Mouse (Mus musculus): ENCODE measurements around the gene Spert. TPM values are rescaled to one million over a fixed set of nuclear protein-coding genes. Genes with fewer than 3 reads are reported as not detected.
A peak's percentile ranks its signal among the peaks of the same experiment; 100 is the strongest.

Gene Spert
- polyA plus RNA-seq, 1 experiment from 2014 or later, result not detected

DNA sequence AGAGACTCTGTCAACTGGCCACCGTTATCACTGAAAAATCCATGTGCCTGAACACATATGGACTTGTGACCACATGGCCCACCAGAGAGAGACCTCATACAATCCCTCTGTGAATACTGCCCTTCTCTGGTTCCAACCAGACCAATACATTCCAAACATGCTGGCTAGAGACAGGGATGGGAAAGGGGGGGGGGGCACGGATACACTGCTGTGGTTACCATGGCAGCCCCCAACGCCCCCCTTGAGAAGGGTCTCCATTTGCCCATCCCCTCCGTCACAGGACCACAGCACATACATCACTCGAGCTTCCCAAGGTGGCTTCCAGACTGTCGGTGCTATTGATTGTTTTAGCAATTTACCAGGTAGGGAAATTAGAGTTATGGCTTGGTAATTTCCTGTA lies 23.5 kb upstream of the Spert start:
- no peak for ATAC-seq (ENCODE audit: low FRiP score)
- Histone ChIP-seq H3K9me3 (ENCODE audit: control insufficient read depth, low read length) (no peaks in the 10 kb centered on the region), H3K36me3 (ENCODE audit: control insufficient read depth, insufficient read depth, low read length) (no peaks in the 10 kb centered on the region)

DNA sequence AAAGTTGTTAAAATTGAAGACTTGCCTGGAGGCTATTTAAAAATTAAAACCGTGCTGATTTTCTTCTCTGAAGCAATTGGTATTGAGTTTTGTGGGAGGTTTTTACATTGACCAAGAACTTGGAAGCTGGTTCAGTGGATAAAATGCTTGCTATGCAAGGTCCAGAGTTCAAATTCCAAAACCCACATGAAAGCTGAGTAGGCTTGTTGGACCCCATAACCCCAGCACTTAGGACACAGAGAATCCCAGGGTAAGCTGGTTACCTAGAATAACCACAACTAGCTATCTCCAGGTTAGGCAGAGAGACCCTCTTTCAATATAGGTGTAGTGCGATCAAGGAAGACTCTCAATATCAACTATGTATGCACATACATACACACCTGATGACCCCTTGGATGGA lies 16.3 kb upstream of the Spert start:
- H3K27me3 ChIP-seq (ENCODE audit: control insufficient read depth, insufficient read depth, low read length), result no peaks in the 10 kb centered on the region
- H3K4me1 ChIP-seq (replicated peaks; ENCODE audit: control insufficient read depth, insufficient read depth, low read length), result no peaks in the 10 kb centered on the region
- DNase-seq (ENCODE audit: low spot score) (no peak), ATAC-seq (ENCODE audit: low FRiP score) (no peak)
- no peak overlapping the region for H3K4me2 ChIP-seq (replicated peaks; ENCODE audit: low read depth, low read length)
- H3K4me3 ChIP-seq (ENCODE audit: low read depth, low read length), result no peak overlapping the region
- H3K9ac ChIP-seq (ENCODE audit: low read depth, low read length), result no peak overlapping the region
- no peaks in the 10 kb centered on the region for H3K36me3 ChIP-seq (ENCODE audit: control insufficient read depth, insufficient read depth, low read length)
- no peak overlapping the region for H3K27ac ChIP-seq (ENCODE audit: low read depth, low read length)
- WGBS, result 87% methylated on average over 2 of the region's 2 CpGs
- H3K9me3 ChIP-seq (ENCODE audit: control insufficient read depth, low read length), result no peaks in the 10 kb centered on the region

More for the DNA sequence above, 23.5 kb upstream of the Spert start:
- Histone ChIP-seq H3K4me1 (replicated peaks; ENCODE audit: control insufficient read depth, insufficient read depth, low read length) (no peaks in the 10 kb centered on the region; the same call in 1 of the 2 replicates), H3K27ac (ENCODE audit: low read depth, low read length) (no peak overlapping the region), H3K4me2 (replicated peaks; ENCODE audit: low read depth, low read length) (no peak overlapping the region), H3K4me3 (ENCODE audit: low read depth, low read length) (no peak overlapping the region), H3K9ac (ENCODE audit: low read depth, low read length) (no peak overlapping the region), H3K27me3 (ENCODE audit: control insufficient read depth, insufficient read depth, low read length) (no peaks in the 10 kb centered on the region)
- 80% methylated on average over 6 of the region's 6 CpGs for WGBS
- no peak for DNase-seq (ENCODE audit: low spot score)

DNA sequence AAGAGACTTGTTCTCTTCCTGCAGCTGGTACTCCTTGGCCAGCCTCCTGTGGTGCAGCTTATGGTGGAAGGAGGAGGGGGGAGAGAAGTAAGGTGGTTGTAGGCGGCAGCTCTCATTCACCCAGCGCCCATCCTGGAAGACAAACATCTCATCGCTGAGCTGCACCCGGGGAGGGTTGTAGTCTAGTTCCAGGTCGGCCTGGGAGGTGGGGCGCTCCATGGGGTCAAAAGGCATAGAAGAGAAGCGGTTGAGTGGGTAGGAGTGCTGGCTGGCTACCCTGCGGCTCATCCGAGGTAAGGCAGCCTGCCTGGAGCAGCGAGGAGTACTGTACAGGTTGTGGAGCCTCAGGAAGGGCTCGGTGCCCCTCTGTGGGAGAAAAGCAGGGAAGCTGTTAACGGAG lies 9.0 kb downstream of the Spert start:
- no peaks in the 10 kb centered on the region for H3K27me3 ChIP-seq (ENCODE audit: control insufficient read depth, insufficient read depth, low read length)
- H3K36me3 ChIP-seq (ENCODE audit: control insufficient read depth, insufficient read depth, low read length), result no peaks in the 10 kb centered on the region
- no peak overlapping the region for H3K4me2 ChIP-seq (replicated peaks; ENCODE audit: low read depth, low read length)
- H3K4me1 ChIP-seq (replicated peaks; ENCODE audit: control insufficient read depth, insufficient read depth, low read length), result no peaks in the 10 kb centered on the region
- H3K9ac ChIP-seq (ENCODE audit: low read depth, low read length), result no peak overlapping the region
- no peak overlapping the region for H3K4me3 ChIP-seq (ENCODE audit: low read depth, low read length)
- WGBS, result 89% methylated on average over 12 of the region's 12 CpGs
- ATAC-seq (ENCODE audit: low FRiP score), result no peak
- H3K27ac ChIP-seq (ENCODE audit: low read depth, low read length), result no peak overlapping the region
- H3K9me3 ChIP-seq (ENCODE audit: control insufficient read depth, low read length), result no peaks in the 10 kb centered on the region
- no peak for DNase-seq (ENCODE audit: low spot score)

DNA sequence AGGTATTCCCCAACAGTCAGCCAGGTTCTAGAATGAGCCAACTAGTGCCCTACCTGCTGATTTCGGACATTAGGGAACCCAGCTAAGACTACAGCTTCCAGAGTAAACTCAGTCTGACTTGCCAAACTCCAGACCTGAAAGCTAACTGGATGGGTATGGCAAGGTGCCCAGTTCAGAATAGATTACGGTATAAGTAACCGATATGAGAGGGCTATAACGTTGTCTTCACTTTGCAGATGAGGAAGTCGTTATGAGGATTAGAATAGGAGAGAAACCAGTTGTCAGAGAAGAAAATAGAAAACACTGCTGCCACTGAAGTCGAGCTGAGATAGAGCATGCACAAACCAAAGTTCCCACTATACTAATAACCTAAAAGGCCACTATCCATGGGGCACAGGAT lies 13.9 kb downstream of the Spert start:
- DNase-seq (ENCODE audit: low spot score), result no peak
- Histone ChIP-seq H3K4me2 (replicated peaks; ENCODE audit: low read depth, low read length) (no peak overlapping the region), H3K27ac (ENCODE audit: low read depth, low read length) (no peak overlapping the region), H3K36me3 (ENCODE audit: control insufficient read depth, insufficient read depth, low read length) (no peaks in the 10 kb centered on the region), H3K9ac (ENCODE audit: low read depth, low read length) (no peak overlapping the region), H3K27me3 (ENCODE audit: control insufficient read depth, insufficient read depth, low read length) (no peaks in the 10 kb centered on the region), H3K4me3 (ENCODE audit: low read depth, low read length) (no peak overlapping the region), H3K4me1 (replicated peaks; ENCODE audit: control insufficient read depth, insufficient read depth, low read length) (no peaks in the 10 kb centered on the region), H3K9me3 (ENCODE audit: control insufficient read depth, low read length) (no peaks in the 10 kb centered on the region)
- ATAC-seq (ENCODE audit: low FRiP score), result no peak
- WGBS, result 89% methylated on average over 6 of the region's 6 CpGs

DNA sequence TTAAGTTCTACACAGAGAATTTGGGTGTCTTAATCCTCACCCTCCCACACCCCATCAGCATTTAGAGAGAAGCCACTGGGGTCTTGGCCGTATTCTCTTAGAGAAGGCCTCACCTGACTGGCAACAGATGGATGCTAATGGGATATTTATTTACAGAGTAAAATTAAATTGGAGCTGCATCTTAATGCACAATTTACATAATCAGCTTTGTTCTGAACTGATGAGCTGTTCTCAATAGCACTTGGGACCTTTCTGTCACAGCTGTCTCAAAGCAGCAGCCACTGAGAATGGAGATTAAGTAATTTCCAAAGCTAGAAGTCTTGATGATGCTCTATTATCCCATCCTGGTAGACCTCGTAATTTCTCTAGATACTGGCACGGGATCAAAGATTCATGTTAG lies 26.6 kb downstream of the Spert start:
- 71% methylated on average over 3 of the region's 3 CpGs for WGBS
- no peak overlapping the region for H3K4me3 ChIP-seq (ENCODE audit: low read depth, low read length)
- ATAC-seq (ENCODE audit: low FRiP score) (peak; percentile 58; the same call in 1 of the 2 replicates), DNase-seq (ENCODE audit: low spot score) (no peak)
- no peak overlapping the region for H3K4me2 ChIP-seq (replicated peaks; ENCODE audit: low read depth, low read length)
- H3K27ac ChIP-seq (ENCODE audit: low read depth, low read length), result peak overlapping the region; percentile 45; the same call in 1 of the 2 replicates
- peaks cover 3% of the 10 kb centered on the region for H3K4me1 ChIP-seq (replicated peaks; ENCODE audit: control insufficient read depth, insufficient read depth, low read length)
- H3K27me3 ChIP-seq (ENCODE audit: control insufficient read depth, insufficient read depth, low read length), result no peaks in the 10 kb centered on the region
- H3K36me3 ChIP-seq (ENCODE audit: control insufficient read depth, insufficient read depth, low read length), result no peaks in the 10 kb centered on the region
- no peaks in the 10 kb centered on the region for H3K9me3 ChIP-seq (ENCODE audit: control insufficient read depth, low read length)
- no peak overlapping the region for H3K9ac ChIP-seq (ENCODE audit: low read depth, low read length)

DNA sequence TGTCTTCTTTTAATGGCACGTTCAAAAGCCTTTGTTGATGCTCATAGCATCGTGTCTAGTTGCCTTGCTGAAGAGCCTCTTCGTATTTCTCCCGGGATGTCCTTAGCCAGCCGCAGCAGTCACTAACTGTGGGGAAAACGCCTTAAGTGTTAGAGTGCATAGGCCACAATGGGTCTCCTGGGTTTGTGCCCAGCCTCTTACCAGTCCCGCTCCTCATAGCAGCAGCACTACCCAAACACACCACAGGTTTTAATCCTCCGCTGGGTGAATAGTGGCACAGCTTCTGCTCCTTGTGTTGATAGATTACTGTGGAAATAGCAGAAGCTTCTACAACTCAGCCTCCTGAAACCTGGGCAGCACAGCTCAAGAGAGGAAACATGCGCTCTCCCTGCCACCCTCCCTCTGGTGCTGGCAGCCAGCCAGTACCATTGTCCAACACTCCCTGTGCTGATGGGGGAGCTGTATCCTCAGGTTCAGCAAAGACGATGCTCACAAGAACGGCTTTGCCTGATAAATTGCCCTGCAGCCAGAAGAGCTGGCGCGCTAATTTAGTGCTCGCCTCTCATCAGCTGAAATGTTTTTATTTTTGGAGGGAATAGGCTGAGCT lies 27.3 kb downstream of the Spert start:
- DNase-seq (ENCODE audit: low spot score) (peak; percentile 60), ATAC-seq (ENCODE audit: low FRiP score) (peak; percentile 86)
- Histone ChIP-seq H3K9ac (ENCODE audit: low read depth, low read length) (no peak overlapping the region), H3K4me3 (ENCODE audit: low read depth, low read length) (no peak overlapping the region), H3K4me2 (replicated peaks; ENCODE audit: low read depth, low read length) (no peak overlapping the region), H3K9me3 (ENCODE audit: control insufficient read depth, low read length) (no peaks in the 10 kb centered on the region), H3K4me1 (replicated peaks; ENCODE audit: control insufficient read depth, insufficient read depth, low read length) (peaks cover 3% of the 10 kb centered on the region), H3K27me3 (ENCODE audit: control insufficient read depth, insufficient read depth, low read length) (no peaks in the 10 kb centered on the region), H3K27ac (ENCODE audit: low read depth, low read length) (peak overlapping the region; percentile 45), H3K36me3 (ENCODE audit: control insufficient read depth, insufficient read depth, low read length) (no peaks in the 10 kb centered on the region)
- 57% methylated on average over 14 of the region's 14 CpGs for WGBS

DNA sequence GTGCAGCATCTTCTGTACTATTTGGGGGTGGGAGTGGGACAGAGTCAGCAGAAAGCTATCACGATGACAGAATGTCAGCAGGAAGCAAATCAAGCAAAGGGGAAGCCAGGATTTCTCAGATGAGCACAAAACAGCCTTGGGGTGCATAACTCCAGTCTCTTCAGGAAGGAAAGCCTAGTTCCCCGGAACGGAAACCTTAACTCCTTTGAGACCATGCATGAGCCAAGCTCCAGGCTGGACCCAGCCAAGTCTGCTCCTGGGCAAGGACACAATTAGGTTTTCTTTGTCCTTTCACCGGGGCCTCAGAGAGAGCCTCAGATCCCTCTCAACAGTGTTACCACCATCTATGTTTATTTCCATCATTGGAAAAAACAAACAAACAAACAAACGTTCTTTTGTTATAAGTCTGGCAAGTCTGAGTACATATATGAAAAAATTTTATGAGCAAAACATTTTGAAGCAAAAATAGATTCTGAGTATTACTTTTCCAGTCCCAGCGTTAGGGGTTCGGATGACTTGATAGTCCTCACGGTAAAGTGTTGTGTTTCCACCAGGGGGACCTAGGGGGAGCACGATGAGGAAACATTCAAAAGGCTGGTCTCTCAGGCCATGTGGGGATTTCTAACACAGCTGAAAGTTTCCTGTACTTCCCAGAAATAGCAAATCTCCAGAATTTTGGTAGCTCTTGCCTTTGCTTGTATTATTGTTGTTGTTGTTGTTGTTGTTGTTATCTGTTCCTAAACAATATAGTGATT lies 31.2 kb downstream of the Spert start:
- H3K9ac ChIP-seq (ENCODE audit: low read depth, low read length), result no peak overlapping the region

DNA sequence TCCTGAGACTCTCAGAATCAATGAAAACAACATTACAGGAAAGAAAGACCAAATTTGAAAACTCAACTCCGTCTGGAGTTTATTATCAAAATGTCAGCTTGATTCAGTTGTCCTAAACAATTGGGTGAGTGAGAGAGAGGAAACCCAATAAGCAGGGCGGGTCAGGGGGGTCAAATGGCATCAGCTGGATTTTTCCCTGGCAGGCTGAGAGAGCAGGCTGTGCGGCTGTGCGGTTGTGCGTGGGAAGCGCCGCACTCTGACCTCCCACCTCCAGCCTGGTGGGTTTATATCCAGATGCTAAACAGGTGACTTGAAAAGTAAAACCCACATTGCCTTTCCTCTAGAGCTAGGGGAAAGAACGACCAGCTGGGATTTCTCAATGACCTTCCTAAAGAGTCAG lies 51.2 kb downstream of the Spert start:
- ATAC-seq (ENCODE audit: low FRiP score), result peak; percentile 49
- WGBS, result under 1% methylated on average over 8 of the region's 8 CpGs
- Histone ChIP-seq H3K4me2 (replicated peaks; ENCODE audit: low read depth, low read length) (no peak overlapping the region), H3K4me3 (ENCODE audit: low read depth, low read length) (no peak overlapping the region), H3K27me3 (ENCODE audit: control insufficient read depth, insufficient read depth, low read length) (no peaks in the 10 kb centered on the region), H3K36me3 (ENCODE audit: control insufficient read depth, insufficient read depth, low read length) (no peaks in the 10 kb centered on the region), H3K27ac (ENCODE audit: low read depth, low read length) (peak overlapping the region; percentile 66), H3K9me3 (ENCODE audit: control insufficient read depth, low read length) (no peaks in the 10 kb centered on the region), H3K9ac (ENCODE audit: low read depth, low read length) (no peak overlapping the region), H3K4me1 (replicated peaks; ENCODE audit: control insufficient read depth, insufficient read depth, low read length) (peaks cover 8% of the 10 kb centered on the region; the same call in 1 of the 2 replicates)
- DNase-seq (ENCODE audit: low spot score), result peak; percentile 70

More for the DNA sequence above, 31.2 kb downstream of the Spert start:
- Histone ChIP-seq H3K27me3 (ENCODE audit: control insufficient read depth, insufficient read depth, low read length) (no peaks in the 10 kb centered on the region), H3K9me3 (ENCODE audit: control insufficient read depth, low read length) (no peaks in the 10 kb centered on the region), H3K4me2 (replicated peaks; ENCODE audit: low read depth, low read length) (no peak overlapping the region), H3K4me1 (replicated peaks; ENCODE audit: control insufficient read depth, insufficient read depth, low read length) (peaks cover 3% of the 10 kb centered on the region), H3K4me3 (ENCODE audit: low read depth, low read length) (no peak overlapping the region), H3K27ac (ENCODE audit: low read depth, low read length) (no peak overlapping the region), H3K36me3 (ENCODE audit: control insufficient read depth, insufficient read depth, low read length) (no peaks in the 10 kb centered on the region)
- 56% methylated on average over 9 of the region's 9 CpGs for WGBS
- DNase-seq (ENCODE audit: low spot score) (peak; percentile 21), ATAC-seq (ENCODE audit: low FRiP score) (no peak)

DNA sequence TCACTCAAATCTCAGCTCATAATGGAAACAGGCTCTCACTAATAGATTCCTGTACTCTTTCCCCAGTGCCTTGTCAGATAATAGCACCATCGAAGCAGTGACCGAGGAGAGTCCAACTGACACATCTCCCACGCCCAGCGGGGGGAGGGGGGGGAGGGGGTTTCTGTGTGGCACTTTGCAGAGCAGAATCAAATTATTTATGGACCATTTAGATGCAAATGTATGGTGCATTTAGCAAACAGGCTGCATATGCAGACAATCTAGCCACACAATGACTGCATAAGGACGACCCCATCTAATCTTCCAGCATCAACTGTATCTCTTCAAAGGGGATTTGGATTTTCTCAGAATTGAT lies 51.9 kb downstream of the Spert start:
- peak; percentile 88 for DNase-seq (ENCODE audit: low spot score)
- H3K4me2 ChIP-seq (replicated peaks; ENCODE audit: low read depth, low read length), result no peak overlapping the region
- no peak overlapping the region for H3K4me3 ChIP-seq (ENCODE audit: low read depth, low read length)
- H3K36me3 ChIP-seq (ENCODE audit: control insufficient read depth, insufficient read depth, low read length), result no peaks in the 10 kb centered on the region
- WGBS, result 13% methylated on average over 5 of the region's 5 CpGs
- H3K4me1 ChIP-seq (replicated peaks; ENCODE audit: control insufficient read depth, insufficient read depth, low read length), result peaks cover 8% of the 10 kb centered on the region
- no peak overlapping the region for H3K9ac ChIP-seq (ENCODE audit: low read depth, low read length)
- H3K27me3 ChIP-seq (ENCODE audit: control insufficient read depth, insufficient read depth, low read length), result no peaks in the 10 kb centered on the region
- H3K9me3 ChIP-seq (ENCODE audit: control insufficient read depth, low read length), result no peaks in the 10 kb centered on the region
- peak; percentile 90 for ATAC-seq (ENCODE audit: low FRiP score)
- H3K27ac ChIP-seq (ENCODE audit: low read depth, low read length), result peak overlapping the region; percentile 66
